Mouse (Mus musculus): ENCODE data around the gene P4ha2.

The P4ha2 gene

GRCm38 (mm10) chr11:54100045-54100691 lies at the start of gene P4ha2:
Gene P4ha2, plus strand, starts transcription at chr11:54100095.
- no peak for DNase-seq (ENCODE audit: low spot score)

- no peak for DNase-seq (ENCODE audit: low spot score)
These were observed 49.7 kb upstream of the P4ha2 start for GRCm38 (mm10) chr11:54050205-54050604.

DNA sequence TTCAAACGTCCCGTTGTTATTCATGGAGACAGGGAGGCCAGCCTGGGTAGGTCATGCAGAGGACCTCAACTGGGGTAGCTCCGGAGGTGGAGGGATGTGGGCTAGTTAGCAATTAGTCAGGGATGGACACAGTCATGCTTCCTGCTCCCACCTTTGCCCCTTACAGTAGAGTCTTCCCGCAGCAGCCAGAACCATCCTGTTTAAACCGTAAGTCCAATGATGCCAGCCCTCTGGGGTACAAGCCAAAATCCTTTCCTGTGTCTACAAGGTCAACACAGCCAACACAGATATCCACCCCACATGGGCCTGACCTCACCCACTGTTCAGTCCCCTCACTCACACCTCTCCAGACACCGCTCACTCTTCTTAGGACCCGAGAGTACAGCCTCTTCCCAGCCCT lies 48.7 kb upstream of the P4ha2 start:
- DNase-seq (ENCODE audit: low spot score) = no peak

DNA sequence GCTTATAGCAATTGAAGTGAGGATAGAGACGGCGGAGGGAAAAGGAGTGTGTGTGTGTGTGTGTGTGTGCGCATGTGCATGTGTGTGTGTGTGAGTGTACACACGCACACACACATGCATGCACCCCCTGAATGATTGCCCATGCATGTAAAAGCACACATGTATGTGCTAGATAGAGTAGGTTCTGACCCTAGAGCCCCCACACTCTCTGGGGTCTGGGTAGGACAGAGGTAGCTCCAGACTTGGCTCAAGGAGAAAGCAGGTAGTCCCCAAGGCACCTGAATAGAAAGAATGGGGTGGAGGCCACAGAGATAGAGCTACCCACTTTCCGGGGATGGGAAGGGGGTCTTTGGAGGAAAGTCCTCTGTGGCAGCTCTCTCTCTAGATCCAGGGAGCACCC lies 47.8 kb upstream of the P4ha2 start:
- no peak for DNase-seq (ENCODE audit: low spot score)

DNA sequence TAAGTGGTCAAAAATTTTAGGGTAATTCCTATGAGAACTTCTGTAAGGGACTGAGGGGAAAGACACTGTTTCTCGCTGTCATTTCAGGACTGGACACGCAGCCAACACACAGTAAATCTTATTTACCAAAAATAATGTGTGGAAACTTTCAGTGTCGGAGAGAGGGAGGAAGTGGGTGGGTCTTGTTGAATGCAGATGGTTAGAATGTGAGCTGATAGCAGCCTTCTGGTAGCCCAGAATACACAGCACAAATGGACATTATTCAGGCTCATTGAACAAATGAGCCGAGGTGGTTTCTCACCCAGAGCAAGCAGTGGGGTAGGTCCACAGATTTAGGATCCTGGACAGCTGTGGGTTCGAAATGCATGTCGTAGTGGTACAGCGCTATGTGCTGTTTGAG lies 46.8 kb upstream of the P4ha2 start:
- DNase-seq (ENCODE audit: low spot score) = no peak

DNA sequence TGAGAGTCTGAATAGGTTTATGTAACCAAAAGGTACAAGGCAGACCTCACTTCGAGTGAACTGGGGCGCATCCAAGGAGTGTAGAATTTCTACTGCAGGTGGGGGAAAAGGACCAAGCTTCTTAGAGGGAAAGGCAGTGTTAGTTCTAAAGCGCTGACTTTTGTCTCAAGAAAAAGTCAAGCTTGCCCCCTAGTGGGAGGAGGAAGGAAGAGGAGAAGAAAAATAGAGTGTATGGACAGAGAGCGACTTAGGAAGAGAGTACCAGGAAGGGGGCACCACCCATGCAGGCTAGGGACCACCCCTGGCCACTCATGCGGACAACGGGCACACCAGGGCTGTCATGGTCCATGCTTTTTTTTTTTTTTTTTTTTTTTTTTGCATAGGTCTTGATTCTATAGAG lies 45.6 kb upstream of the P4ha2 start:
- no peak for DNase-seq (ENCODE audit: low spot score)

- no peak for DNase-seq (ENCODE audit: low spot score)
These were observed 43.8 kb upstream of the P4ha2 start for GRCm38 (mm10) chr11:54056132-54056531.

- DNase-seq (ENCODE audit: low spot score) = no peak
These were observed 42.5 kb upstream of the P4ha2 start for GRCm38 (mm10) chr11:54057428-54057827.

DNA sequence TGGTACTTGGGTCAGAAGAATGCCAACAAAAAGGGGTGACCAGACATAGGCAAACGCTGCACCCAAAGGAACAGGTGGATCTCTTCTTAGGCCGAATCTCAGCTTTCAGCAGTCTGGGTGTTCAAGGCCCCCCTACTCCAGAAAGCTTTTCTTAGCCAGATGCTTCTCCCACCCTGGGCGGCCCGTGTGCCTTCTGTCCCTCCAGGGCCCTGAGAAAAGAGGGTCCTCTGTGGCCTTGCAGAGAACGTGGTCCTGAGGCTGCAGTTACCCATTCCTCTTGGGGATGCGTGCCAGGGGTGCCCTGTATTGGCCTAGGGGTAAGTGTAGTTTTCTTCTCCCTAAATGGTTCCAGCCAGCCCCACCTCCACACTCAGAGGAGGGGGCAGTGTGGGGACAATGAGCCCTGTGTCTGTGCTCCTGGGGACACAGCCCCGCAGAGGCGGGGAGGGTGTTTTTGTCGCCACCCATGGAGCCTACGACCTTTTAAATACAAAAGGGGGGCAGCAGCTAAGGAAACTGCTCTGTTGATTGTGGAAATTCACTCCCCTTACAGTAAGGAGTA lies 41.8 kb upstream of the P4ha2 start:
- DNase-seq (ENCODE audit: low spot score) = no peak

- DNase-seq (ENCODE audit: low spot score) = no peak
These were observed 41.3 kb upstream of the P4ha2 start for GRCm38 (mm10) chr11:54058643-54059042.

- no peak for DNase-seq (ENCODE audit: low spot score)
These were observed 40.4 kb upstream of the P4ha2 start for GRCm38 (mm10) chr11:54059526-54059925.

- DNase-seq (ENCODE audit: low spot score) = no peak
These were observed 39.6 kb upstream of the P4ha2 start for GRCm38 (mm10) chr11:54060316-54060715.

DNA sequence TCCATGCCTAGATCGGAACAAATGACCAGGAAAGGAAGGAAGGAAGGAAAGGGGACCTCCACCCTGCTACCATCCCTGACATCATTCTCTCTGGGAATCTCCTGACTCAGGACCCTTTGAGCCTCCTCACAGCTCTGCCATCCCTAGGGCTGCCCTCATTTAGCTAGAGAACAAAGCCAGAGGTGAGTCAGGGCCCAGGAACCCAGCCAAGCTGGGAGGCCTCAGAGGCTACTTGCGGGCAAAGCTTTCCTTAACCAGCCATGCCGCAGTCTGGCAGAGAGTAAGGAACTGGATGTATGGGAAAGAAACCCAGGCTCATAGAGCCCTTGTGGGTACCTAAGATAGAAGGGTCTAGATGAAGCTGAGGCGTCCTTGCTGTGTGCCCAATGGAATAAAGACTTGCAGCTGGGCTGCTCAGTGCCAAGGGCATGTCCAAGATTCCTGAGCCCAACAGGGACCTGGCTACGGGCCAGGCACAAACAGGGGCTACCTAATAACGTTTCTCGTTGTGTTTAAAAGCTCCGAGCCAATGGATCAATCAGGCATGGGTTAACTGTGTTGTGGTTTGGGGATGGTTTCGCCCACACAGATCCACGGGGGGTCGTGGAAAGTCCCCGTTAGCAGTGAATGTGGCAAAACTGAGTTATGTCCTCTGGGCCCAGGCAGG lies 37.7 kb upstream of the P4ha2 start:
- DNase-seq (ENCODE audit: low spot score) = no peak

DNA sequence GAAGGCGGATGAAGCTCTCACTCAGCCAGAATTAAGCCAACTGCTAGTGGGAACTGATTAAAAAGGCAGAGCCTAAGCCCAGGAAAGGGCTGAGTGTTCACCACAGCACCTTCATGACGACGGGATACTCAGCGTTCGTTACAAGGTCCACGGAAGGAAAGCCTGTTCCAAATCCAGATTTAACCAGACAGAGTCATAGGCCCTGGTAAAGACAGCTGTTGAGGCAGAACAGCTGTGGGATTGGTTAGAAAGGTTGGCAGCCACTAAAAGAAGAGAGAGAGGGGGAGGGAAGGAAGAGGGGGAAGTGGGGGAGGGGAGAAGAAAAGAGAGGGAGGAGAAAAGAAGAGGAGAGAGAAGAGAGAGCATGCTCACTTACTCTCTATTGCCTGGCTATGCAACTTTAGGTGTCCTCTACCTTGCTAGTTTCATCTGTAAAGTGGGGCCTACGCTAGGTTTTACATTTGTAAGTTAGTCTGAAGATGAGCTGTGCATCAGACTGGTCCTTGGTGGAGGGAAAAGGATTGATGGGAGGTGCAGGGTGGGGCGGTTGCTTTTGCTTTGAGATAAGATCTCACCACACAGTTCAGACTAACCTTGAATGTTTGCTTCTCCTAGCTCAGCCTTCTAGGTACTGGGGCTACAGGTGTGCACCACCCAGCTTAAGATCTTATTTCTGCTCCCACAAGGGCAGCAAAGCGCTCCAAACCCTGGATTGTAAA lies 37.0 kb upstream of the P4ha2 start:
- no peak for DNase-seq (ENCODE audit: low spot score)

GRCm38 (mm10) chr11:54063472-54063775 lies 36.5 kb upstream of the P4ha2 start:
- DNase-seq (ENCODE audit: low spot score) = no peak

DNA sequence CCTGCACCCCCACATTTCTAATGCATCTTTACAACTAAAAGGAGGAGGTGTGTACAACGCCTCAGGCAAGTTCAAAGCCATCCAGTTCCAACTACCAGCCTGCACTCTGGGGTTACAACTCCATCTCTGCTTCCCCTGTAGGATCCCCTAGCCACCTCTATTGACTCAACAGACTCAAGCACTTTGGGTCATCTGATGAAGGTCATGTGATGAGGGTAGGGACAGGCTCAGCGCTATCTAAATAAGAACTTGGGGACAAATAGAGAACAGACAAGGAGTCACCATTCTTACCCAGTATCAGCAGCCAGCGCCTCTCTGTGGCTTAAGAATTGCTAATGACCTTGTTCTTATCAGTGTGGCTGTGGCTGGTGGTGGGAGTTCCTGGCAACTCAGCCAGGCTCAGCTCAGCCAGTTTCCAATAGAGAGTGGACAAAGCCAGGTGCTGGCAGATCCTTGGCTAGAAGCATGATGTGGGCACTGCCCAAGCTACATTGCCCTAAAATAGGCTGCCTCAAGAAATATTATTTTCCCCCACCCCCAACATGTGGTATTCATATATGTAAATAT lies 35.4 kb upstream of the P4ha2 start:
- no peak for DNase-seq (ENCODE audit: low spot score)

GRCm38 (mm10) chr11:54065106-54065914 lies 34.6 kb upstream of the P4ha2 start:
- no peak for DNase-seq (ENCODE audit: low spot score)

DNA sequence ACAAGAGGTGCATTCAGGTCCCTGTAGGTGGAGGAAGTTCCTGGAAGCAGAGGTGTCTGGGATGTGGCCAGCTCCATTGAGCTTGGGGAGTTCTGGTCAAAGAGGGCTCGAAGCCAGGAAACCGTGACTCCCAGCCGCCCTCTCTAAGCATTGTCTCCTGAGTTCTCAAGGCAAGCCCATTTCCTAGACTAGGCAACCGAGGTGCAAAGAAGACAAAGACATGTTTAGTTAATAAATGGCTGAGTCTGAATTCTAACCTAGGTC lies 34.0 kb upstream of the P4ha2 start:
- no peak for DNase-seq (ENCODE audit: low spot score)

DNA sequence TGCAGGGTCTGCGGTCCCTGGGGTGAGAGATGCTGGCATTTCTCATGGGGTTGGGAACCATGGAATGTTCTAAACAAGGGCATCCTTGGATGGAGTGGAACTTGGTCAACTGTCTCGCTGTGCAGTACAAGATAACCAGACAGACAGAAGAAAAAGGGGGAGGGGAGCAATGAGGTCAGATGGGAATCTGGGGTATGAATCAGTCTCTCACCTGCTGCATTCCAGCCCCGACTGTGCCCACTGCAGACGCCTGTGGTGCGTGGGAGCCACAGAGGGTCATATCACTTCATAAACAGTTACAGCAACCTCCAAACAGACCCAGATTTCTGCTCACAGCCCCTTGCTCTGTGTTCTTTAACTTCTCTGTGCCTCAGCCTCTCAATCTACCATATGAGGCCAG lies 33.5 kb upstream of the P4ha2 start:
- DNase-seq (ENCODE audit: low spot score) = no peak

DNA sequence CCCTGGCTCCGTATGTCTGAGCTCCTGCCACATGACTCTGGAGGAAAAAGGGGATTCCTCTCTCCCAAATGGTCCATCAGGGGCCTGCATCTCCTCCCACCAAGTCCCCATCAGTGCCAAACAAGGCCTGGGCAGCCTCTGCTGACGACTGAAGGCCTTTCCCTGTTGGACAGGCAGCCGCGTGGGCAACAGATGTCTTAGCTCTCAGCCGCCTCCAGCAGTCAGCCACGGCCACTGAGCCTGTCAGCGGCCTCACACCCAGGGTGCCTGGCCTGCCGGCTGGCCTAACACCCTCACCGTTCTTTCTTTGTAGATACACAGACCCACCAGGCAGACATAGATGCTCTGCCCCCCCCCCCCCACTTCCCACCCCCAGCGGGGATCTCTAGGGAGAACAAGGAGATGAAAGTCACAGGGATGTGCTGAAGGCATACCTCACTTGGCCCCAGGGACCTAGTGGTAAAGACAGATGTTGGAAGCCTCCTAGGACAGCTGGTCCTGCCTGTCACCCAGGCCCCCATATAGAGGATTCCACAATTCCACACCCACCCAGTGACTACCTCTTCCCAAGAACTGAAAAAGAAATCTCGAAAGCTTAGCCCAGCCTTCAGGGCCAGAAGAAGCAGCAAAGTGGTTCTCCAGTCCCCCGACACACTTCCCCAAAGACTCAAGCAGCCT lies 32.4 kb upstream of the P4ha2 start:
- DNase-seq (ENCODE audit: low spot score) = no peak

DNA sequence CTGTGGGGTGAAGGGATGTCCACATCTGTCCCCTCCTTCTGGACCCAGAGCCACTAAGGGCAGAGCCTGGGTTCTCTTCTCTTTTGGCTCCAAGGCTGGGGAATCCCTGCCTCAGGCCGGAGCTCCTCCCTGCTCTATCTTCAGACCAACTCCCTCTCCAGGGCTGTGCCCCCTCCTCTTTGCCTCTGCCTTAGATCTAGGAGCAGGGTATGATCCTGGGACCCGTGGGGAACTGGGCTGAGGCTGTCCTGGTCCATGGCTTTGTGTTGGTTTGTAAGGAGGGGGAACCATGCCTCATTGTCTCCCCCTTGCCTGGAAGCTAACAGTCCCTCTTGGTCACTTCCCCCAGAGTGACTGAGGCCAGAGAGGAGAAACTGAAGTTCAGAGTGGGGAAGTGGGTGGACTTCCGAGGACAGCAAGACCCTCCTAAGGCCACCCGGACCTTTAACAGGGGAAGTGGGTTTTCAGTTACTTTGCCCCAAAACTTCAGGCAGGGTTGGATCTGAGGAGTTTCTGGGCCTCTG lies 31.8 kb upstream of the P4ha2 start:
- no peak for DNase-seq (ENCODE audit: low spot score)
